Mouse (Mus musculus): Measurements from ENCODE around the gene Cbr2.
A peak's percentile ranks its signal among the peaks of the same experiment; 100 is the strongest.
"Not testable (repeated sequence)": the region's sequence is repeated elsewhere in the genome, so short reads cannot be mapped to it uniquely, and the experiment has no call there.

The Cbr2 gene

DNA sequence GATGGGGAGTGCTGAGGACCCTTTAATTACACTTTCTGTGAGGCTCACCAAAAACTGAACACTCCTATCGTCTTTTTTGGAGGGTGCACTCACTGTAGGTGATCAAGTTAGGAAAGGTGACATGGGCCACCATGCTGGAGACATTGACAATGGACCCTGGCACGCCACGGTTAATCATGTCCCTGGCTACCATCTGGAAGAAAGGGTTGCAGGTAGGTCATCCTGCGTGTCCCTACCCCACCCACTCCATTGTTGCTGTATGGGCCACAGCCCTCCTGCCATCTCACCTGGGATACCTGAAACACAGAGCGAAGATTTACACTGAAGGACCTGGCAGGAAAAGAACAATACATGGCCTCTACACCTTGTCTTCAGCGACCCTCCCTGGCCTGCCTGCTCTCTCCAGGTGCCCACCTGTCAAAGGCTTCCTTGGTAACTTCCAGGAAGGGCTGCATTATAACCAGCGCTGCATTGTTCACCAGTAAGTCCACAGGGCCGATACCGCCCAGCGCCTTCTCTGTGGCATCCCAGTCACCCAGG is 1.5 kb downstream of the Cbr2 start:
- DNase-seq, result no peak

DNA sequence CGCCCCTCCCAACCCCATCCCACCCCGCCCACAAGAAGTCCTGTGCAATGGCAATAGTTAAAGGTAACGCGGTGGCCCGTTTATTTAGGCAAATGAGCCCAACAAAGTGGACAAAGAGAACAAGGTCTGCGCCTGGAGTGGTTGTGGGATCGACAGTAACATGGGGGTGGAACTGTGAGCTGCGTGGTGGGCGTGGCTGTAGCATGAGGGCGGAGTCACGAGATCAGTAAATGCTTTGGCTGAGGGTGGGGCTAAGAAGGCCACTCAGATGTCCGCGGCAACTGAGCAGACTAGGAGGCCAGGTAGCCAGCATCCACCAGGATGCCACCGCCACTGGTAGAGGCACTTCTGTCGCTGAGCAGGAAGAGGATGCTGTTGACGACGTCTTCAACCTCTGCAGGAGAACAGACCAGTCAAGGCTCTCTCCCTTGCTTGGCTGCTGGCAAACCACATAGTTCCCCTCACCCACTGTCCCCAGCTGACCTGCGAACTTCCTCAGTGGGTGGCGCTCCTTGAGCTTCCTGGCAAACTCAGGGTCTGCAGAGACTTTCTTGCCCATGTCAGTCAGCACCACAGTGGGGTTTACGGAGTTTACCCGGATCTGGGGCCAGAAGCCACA is 2.4 kb downstream of the Cbr2 start:
- DNase-seq, result not testable (repeated sequence)

- no peak for DNase-seq
Measured at GRCm38 (mm10) chr11:120728530-120729240, 3.2 kb downstream of the Cbr2 start.

- no peak for DNase-seq
Measured at GRCm38 (mm10) chr11:120727564-120727963, 4.3 kb downstream of the Cbr2 start.

DNA sequence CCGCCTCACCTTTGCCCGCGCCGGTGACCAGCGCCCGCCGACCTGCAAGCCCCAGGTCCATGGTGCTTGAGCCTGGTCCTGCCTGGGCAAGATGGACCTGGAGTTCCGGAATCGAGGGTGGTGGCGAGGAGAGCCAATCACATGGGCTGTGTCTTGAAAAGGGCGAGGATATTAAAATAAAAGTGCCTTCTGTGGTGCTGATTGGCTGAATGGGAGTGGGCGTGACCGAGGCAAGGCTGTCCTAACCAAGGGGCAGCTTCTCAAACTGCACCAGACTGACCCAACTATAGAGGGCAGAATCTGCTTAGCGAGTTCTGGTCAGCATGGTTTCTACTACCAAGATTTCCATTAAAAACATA is 4.8 kb downstream of the Cbr2 start, which contains the start of gene Dcxr:
Gene Dcxr, minus strand, starts transcription at position 113 of the 359 bp plus-strand sequence.
- DNase-seq, result peak; percentile 72

GRCm38 (mm10) chr11:120726243-120727168 is 5.4 kb downstream of the Cbr2 start:
- no peak for DNase-seq

DNA sequence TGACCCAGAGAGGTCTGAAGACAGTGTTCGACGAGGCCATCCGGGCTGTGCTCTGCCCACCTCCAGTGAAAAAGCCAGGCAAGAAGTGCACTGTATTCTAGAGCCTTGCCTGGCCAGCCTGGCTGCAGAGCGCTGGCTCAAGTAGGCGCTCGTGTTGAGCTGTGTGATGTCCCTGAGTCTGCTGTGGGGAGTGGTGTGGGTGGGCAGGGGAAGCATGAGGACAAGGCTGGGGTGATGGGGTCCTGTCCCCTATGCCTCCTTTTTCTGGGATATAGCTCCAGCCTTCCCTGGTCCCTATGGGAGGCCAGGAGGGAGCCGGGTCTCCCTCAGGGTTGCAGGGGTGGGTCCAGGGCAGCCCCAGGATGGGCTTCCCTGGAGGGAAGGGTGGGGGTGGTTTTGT is 8.4 kb downstream of the Cbr2 start:
- DNase-seq, result no peak

DNA sequence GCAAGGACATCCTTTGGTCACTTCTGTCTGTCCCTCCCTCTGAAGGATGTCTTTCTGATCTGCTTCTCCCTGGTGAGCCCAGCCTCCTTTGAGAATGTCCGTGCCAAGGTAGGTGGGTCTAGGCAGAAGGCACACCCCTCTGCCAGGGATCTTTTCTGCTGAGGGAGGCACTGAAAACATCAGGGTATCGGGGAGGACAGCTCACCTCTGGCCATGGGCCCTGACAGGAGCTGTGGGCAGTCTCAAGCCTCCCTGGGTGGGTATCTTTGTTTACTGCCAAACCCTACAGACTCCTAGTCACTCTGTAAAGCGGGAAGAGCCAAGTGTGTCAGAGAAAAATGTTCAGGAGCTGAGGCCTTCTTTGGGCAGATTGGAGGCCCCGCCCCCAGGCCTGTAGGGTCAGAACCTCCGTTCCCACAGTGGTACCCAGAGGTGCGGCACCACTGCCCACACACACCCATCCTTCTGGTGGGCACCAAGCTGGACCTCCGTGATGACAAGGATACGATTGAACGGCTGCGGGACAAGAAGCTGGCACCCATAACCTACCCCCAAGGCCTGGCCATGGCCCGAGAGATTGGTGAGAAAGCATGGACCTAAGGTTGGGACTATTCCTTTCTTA is 9.0 kb downstream of the Cbr2 start:
- no peak for DNase-seq

- no peak for DNase-seq
Measured at GRCm38 (mm10) chr11:120722067-120722630, 9.8 kb downstream of the Cbr2 start.

- peak; percentile 63 for DNase-seq
Measured at GRCm38 (mm10) chr11:120721124-120722066, 10.5 kb downstream of the Cbr2 start, which contains the start of gene Rac3. Gene Rac3, plus strand, starts transcription at chr11:120721470.

DNA sequence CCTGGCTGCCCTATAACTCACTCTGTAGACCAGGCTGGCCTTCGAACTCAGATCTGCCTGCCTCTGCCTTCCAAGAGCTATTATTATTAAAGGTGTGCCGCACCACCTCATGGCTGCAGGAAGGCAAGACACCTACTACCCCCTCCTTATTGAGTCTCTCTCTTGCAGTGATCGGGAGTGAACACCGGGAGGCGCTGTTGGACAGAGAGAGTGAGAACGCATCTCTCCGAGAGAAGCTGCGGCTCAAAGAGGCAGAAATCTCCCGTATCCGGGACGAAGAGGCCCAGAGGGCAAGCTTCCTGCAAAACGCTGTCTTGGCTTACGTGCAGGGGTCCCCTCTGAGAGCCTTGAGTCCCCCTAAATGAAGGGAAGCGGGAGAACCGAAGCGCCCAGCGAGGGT is 11.5 kb downstream of the Cbr2 start:
- peak; percentile 90 for DNase-seq

DNA sequence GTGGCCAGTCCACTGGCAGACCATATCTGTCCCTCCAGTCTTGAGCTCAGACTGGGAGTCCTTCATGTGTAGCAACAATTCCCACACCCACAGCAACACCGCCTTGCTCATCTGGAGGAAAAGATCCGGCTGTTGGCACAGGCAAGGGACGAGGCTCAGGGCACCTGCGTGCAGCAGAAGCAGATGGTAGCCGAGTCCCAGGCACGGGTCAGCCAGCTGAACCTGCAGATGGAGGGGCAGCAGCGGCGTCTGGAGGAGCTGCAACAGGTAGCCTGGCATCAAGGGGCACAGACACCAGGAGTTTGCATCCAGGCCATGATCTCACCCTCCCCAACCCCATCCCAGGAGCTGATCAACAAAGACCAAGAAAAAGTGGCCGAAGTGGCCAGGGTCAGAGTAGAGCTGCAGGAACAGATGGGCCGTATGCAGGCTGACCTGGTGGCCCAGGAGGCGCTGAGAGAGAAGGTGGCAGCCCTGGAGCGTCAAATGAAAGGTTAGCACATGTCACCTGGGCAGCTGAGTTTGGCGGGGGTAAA is 12.0 kb downstream of the Cbr2 start:
- DNase-seq, result no peak

DNA sequence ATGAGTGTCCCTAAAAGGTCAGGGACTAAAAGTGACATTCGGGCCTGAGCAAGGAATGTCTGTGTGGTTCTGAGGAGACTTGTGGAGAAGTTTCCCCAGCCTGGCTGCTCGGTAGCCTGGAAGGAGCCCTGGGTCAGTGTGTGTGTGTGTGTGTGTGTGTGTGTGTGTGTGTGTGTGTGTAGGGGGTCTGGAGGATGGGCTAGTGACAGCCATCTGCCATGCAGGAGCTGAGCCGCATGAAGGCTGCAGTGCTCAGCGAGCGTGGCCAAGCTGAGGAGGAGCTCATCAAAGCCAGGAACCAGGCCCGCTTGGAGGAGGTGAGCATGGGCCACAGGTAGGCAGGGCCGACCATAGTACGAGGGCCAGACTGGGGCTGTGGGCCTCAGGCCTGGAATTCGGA is 12.7 kb downstream of the Cbr2 start:
- no peak for DNase-seq

- DNase-seq, result no peak
Measured at GRCm38 (mm10) chr11:120715131-120715530, 16.8 kb downstream of the Cbr2 start.

DNA sequence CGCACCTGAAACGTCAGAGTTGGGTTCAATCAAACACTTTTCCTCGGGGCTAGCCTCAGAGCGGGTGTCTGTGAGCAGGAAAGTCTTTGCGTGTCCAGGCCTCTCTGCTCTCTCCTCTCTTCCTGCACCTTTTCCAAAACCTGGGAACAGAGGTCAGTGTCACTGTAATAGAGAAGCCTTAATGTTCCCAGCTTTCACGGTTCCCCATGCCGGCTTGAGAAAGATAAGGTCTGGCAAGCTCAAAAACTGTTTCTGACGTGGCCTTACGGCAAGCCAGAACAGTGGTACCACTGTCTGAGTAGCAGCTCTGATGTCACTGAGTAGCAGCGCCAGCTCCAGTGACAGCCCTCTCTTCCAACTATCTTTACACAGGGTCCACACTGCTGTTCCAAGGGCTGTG is 17.4 kb downstream of the Cbr2 start:
- DNase-seq, result no peak

DNA sequence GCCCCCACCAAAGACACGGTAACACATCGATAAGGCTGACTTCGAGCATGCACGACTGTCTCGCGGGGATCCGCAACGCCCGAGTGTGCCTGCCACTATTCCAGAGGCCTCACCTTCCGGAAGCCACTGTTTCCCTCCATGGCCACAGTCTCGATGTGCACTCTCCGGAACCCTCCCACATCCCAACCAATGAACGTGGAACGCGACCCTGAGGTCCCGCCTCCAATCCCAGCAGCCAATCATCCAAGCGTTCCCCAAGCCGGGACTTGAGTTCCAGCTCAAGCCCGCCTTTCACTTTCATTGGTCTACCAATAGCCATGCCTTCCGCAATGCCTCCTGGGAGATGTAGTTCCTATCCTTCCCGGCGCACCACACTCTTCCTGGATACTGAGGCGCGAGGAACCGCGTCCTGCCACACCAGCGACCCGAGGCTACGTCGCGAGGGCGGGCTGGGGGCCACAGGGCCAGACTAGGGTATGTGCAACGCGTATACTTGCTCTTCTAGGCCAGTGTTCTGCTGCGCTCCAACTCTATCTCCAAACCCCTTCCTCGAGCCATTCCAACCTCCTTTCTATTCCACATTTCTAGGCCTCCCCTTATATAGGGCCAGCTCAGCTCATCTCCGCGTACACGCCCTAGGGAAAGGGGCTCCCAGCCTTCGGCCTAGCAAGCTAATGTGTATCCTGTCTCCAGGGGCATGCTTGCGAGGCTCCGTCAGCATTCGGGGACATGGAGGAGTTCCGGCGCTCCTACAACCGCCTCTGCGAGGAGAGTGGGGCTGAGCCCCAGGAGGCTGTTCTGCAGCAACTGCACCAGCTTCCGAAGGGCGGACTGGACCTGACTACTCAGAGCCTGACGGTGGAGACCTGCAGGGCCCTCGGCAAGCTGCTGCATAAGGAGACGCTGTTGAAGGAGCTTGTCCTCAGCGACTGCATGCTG is 18.1 kb downstream of the Cbr2 start, which contains the start of the genes Cenpx and Lrrc45:
Gene Cenpx, minus strand, starts transcription at position 159 of the 939 bp plus-strand sequence.
Gene Lrrc45, plus strand, starts transcription at position 346 of the 939 bp plus-strand sequence.
- peak; percentile 99 for DNase-seq

DNA sequence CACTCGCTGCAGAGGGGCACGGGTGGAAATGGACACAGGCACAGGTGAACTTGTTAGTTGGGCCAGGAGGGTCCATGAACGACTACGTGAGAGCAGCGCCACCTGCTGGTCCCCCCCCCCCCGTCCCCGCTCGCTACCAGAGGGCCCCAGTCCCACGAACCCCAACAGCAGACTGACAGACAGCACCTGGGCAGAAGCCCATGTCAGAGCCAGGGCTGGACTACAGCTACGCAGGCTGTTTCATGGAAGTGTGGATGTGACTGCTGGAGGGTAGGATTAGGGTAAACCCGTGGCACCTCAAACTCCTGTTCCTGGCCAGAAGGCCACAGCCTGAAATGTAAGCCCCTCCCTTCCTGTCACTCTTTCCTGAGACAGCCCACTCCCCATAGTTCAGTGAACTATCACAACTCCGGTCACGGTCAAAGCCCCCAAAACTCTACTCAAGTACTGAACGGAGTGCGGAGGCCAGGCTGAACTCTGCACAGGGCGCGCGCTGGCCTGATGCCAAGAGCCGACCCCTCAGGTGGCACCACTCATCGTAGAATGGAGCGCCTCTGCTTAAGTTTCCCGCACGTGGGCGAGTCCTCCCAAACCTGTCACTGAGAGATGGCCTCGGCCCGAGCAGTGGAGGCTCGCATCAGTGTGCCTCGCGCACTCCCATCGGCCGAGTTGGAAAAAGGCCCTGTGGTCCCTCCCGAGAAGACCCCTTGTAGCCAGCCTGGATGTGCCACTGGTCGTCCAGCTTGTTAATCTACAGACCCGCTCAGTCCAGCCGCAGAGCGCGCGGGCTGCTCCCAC is 18.9 kb downstream of the Cbr2 start:
- DNase-seq, result peak; percentile 39

- no peak for DNase-seq
Measured at GRCm38 (mm10) chr11:120711980-120712604, 19.8 kb downstream of the Cbr2 start.

Data from right cerebral cortex, adult 18-20 months (tissue).